Mouse (Mus musculus) forebrain, embryonic 15.5 days (tissue): ENCODE data around the gene Mindy2. TPM values are rescaled to one million over a fixed set of nuclear protein-coding genes. Genes with fewer than 3 reads are reported as not detected.
"Not testable (repeated sequence)": the region's sequence is repeated elsewhere in the genome, so short reads cannot be mapped to it uniquely, and the experiment has no call there.

Experiments used
- ATAC-seq: fragments of 200-750 bp; cut with Nextera tagmentation; replicated peaks from 2 replicates; pipeline ENCODE4 v1.8.0; 2017; ENCODE audit warnings: mild to moderate bottlenecking, moderate TSS enrichment, moderate library complexity
- H3K27ac ChIP-seq: fragments of 300-500 bp; sonication (generic); replicated peaks from 2 replicates; pipeline ENCODE4 v1.5.1; 2015; ENCODE audit warnings: mild to moderate bottlenecking, inconsistent platforms
- H3K27me3 ChIP-seq: fragments of 300-500 bp; sonication (generic); 2 replicates; pipeline ENCODE4 v1.6.1; 2015; ENCODE audit warnings: inconsistent platforms
- H3K36me3 ChIP-seq: fragments of 300-500 bp; sonication (generic); 2 replicates; pipeline ENCODE4 v1.6.1; 2015; ENCODE audit warnings: mild to moderate bottlenecking, inconsistent platforms
- H3K4me1 ChIP-seq: fragments of 300-500 bp; sonication (generic); 2 replicates; pipeline ENCODE4 v1.6.1; 2015; ENCODE audit warnings: inconsistent platforms
- H3K4me2 ChIP-seq: fragments of 300-500 bp; sonication (generic); replicated peaks from 2 replicates; pipeline ENCODE4 v1.6.1; 2015; ENCODE audit warnings: mild to moderate bottlenecking, inconsistent platforms
- H3K4me3 ChIP-seq: fragments of 300-500 bp; sonication (generic); 2 replicates; pipeline ENCODE4 v1.5.1; 2015; ENCODE audit warnings: mild to moderate bottlenecking, inconsistent platforms
- H3K9ac ChIP-seq: fragments of 300-500 bp; sonication (generic); replicated peaks from 2 replicates; pipeline ENCODE4 v1.6.1; 2015; ENCODE audit warnings: mild to moderate bottlenecking, inconsistent platforms
- H3K9me3 ChIP-seq: fragments of 300-500 bp; sonication (generic); 2 replicates; pipeline ENCODE4 v1.6.1; 2016; ENCODE audit warnings: inconsistent platforms
- WGBS: fragments of 180-500 bp; shearing (Covaris S2); methylation state at CpG from one replicate; pipeline ENCODE4 v1.1.7; 2015; ENCODE audit warnings: mixed read lengths; 5-methylcytosine and 5-hydroxymethylcytosine counted together
- polyA plus RNA-seq: library from polyadenylated mRNA; unstranded; fragments of >200 nt; fragmentation: Nextera tagmentation; extraction: Ambion mirVana; gene quantifications from 2 replicates; pipeline ENCODE4 v1.2.1, GENCODE M21; 2015

Mindy2 gene
- polyA plus RNA-seq, 1 experiment from 2014 or later: 19.4 TPM

DNA sequence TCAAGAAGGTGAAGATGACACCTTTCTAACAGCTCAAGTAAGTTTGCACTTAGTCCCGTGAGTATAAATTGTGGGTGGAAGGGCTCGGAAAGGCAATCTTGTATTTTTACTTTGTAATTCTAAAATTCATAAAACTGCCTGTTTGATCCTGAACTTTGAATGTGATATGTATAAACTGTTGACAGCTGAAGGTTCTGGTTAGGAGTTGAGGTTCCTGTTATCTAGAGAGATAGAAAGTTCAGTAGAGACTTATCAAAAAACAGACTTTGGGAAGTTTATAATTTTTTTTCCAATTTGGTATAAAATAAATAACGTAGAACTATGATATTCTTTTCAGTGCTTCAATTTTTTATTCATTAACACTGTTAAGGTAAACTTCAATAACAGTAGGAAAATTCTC, 94.1 kb downstream of the Mindy2 start:
- Histone ChIP-seq H3K9ac (no peak overlapping the region), H3K4me1 (no peaks in the 10 kb centered on the region), H3K4me2 (no peak overlapping the region), H3K27me3 (no peaks in the 10 kb centered on the region), H3K36me3 (0 out of 2 replicates have a peak, but pooled peaks cover 4% of the 10 kb centered on the region), H3K27ac (no peak overlapping the region), H3K4me3 (no peak overlapping the region), H3K9me3 (no peaks in the 10 kb centered on the region)
- WGBS: 94% methylated on average over 3 of the region's 3 CpGs
- ATAC-seq: no peak

DNA sequence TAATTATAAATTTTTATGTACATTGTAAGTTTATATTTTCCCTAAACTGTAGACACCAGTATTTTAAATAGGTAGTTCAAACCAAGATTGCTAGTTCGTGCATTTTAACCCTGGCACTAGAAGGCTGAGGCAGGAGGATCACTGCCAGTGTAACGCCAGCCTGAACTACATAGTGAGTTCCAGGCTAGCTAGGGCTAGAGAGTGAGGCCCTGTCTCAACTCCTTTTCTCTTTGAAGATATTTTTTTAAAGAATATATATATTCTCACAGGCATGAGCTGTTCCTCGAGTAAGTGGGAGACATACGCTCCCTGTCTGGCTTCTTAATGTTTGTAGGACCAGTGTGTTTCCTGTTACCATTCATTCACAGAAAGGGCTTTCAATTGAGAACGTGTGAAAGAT, 100.2 kb downstream of the Mindy2 start:
- Histone ChIP-seq H3K27me3 (no peaks in the 10 kb centered on the region), H3K4me3 (no peak overlapping the region), H3K9me3 (peaks cover 6% of the 10 kb centered on the region; the same call in 1 of the 2 replicates), H3K27ac (no peak overlapping the region), H3K4me1 (no peaks in the 10 kb centered on the region), H3K36me3 (peaks cover 15% of the 10 kb centered on the region), H3K4me2 (no peak overlapping the region), H3K9ac (no peak overlapping the region)
- ATAC-seq: no peak
- WGBS: 94% methylated on average over 5 of the region's 5 CpGs

DNA sequence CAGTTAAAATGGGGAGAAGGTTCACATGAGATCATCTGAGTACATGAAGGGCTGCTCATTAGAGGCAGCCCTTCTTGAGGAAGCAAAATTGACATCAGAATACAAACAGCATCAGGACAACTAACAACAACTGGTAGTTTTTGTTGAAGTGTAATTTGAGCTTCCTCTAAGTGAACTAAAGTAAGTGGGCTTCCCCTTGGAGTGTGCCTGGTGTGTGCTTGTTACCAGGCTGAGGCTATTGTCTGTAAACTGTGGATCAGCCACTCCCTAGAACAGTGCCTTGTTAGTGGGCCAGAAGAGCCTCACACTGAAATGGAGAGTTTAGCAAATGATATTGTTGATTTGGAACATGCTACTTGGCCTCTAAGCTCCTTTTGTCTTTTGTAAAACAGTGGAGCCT, 101.5 kb downstream of the Mindy2 start:
- Histone ChIP-seq H3K36me3 (peaks cover 15% of the 10 kb centered on the region), H3K4me2 (no peak overlapping the region), H3K9me3 (peaks cover 6% of the 10 kb centered on the region; the same call in 1 of the 2 replicates), H3K9ac (no peak overlapping the region), H3K27ac (no peak overlapping the region), H3K27me3 (no peaks in the 10 kb centered on the region), H3K4me1 (no peaks in the 10 kb centered on the region), H3K4me3 (no peak overlapping the region)
- no peak for ATAC-seq

GRCm38 (mm10) chr9:70552233-70552632, 104.7 kb downstream of the Mindy2 start:
- H3K4me3 ChIP-seq, H3K4me2 ChIP-seq, H3K27ac ChIP-seq, H3K9me3 ChIP-seq, H3K4me1 ChIP-seq, ATAC-seq, H3K27me3 ChIP-seq, H3K9ac ChIP-seq: not testable (repeated sequence)
- H3K36me3 ChIP-seq: peaks cover 18% of the 10 kb centered on the region
- whole genome bisulfite sequencing: 91% methylated on average over 2 of the region's 2 CpGs

- Histone ChIP-seq H3K36me3 (peaks cover 18% of the 10 kb centered on the region), H3K27me3 (no peaks in the 10 kb centered on the region), H3K27ac (no peak overlapping the region), H3K9ac (no peak overlapping the region), H3K4me1 (peaks cover 11% of the 10 kb centered on the region; the same call in 1 of the 2 replicates), H3K4me2 (no peak overlapping the region), H3K9me3 (peaks cover 6% of the 10 kb centered on the region; the same call in 1 of the 2 replicates), H3K4me3 (no peak overlapping the region)
- 98% methylated on average over 1 of the region's 1 CpGs for WGBS
- ATAC-seq: no peak
Observed at GRCm38 (mm10) chr9:70551524-70551923, 105.5 kb downstream of the Mindy2 start.

Other genes starting within 250 kb of the Mindy2 start
- gene Ccnb2, start 235.6 kb downstream of the Mindy2 start, polyA plus RNA-seq: 72.5 and 76.0 TPM in 2 replicates
- 37.6 TPM in 2 replicates for gene Rnf111, start 153.4 kb downstream of the Mindy2 start, polyA plus RNA-seq
- gene Sltm, start 114.4 kb downstream of the Mindy2 start, polyA plus RNA-seq: 70.9 and 71.1 TPM in 2 replicates
- 0.24 and 0.28 TPM in 2 replicates for gene Gm10642, start 923 bp downstream of the Mindy2 start, polyA plus RNA-seq
- 61.3 and 63.7 TPM in 2 replicates for gene Adam10, start 21.8 kb upstream of the Mindy2 start, polyA plus RNA-seq